Mouse (Mus musculus) adrenal gland (tissue): Measurements from ENCODE around the gene Cnnm2.

Experiments
- intact Hi-C: fragments of 180-260 bp; cut with DNase I; formaldehyde crosslinking; loops from one replicate; pipeline ENCODE4 v1.15.1; 2025

Cnnm2 gene

GRCm38 (mm10) chr19:46873924-46874323, 112.5 kb downstream of the Cnnm2 start:
- intact Hi-C loops = no loop called here

GRCm38 (mm10) chr19:46875790-46876189, 114.4 kb downstream of the Cnnm2 start:
- intact Hi-C loops = loop anchor here (2.0 to 5.0 kb wide), 2 partner anchors 115 to 167 kb away; no protein-coding TSS in a partner anchor

- intact Hi-C loops = loop anchor here (2.0 to 5.0 kb wide), 2 partner anchors 113 to 164 kb away; no protein-coding TSS in a partner anchor
These were observed 116.5 kb downstream of the Cnnm2 start for GRCm38 (mm10) chr19:46877886-46878285.

- intact Hi-C loops = loop anchor here (5.0 kb wide), 1 partner anchor 164 kb away; no protein-coding TSS in a partner anchor
These were observed 117.0 kb downstream of the Cnnm2 start for GRCm38 (mm10) chr19:46878346-46878745.

GRCm38 (mm10) chr19:46879876-46880275, 118.5 kb downstream of the Cnnm2 start:
- intact Hi-C loops = loop anchor here (5.0 kb wide), 1 partner anchor 162 kb away; no protein-coding TSS in a partner anchor

GRCm38 (mm10) chr19:46885365-46885764, 124.0 kb downstream of the Cnnm2 start:
- intact Hi-C loops = no loop called here

- intact Hi-C loops = no loop called here
These were observed 125.4 kb downstream of the Cnnm2 start for GRCm38 (mm10) chr19:46886826-46887225.

- intact Hi-C loops = no loop called here
These were observed 126.6 kb downstream of the Cnnm2 start for GRCm38 (mm10) chr19:46887811-46888527.

GRCm38 (mm10) chr19:46889666-46890065, 128.3 kb downstream of the Cnnm2 start:
- intact Hi-C loops = no loop called here

- intact Hi-C loops = no loop called here
These were observed 129.3 kb downstream of the Cnnm2 start for GRCm38 (mm10) chr19:46890657-46891056.

GRCm38 (mm10) chr19:46892856-46893255, 131.5 kb downstream of the Cnnm2 start:
- intact Hi-C loops = no loop called here

GRCm38 (mm10) chr19:46893484-46893883, 132.1 kb downstream of the Cnnm2 start:
- intact Hi-C loops = no loop called here

- intact Hi-C loops = no loop called here
These were observed 135.7 kb downstream of the Cnnm2 start for GRCm38 (mm10) chr19:46897135-46897534.

GRCm38 (mm10) chr19:46898222-46898621, 136.8 kb downstream of the Cnnm2 start:
- intact Hi-C loops = no loop called here

GRCm38 (mm10) chr19:46899306-46899705, 137.9 kb downstream of the Cnnm2 start:
- intact Hi-C loops = no loop called here

GRCm38 (mm10) chr19:46899871-46900270, 138.5 kb downstream of the Cnnm2 start:
- intact Hi-C loops = no loop called here

GRCm38 (mm10) chr19:46900786-46901185, 139.4 kb downstream of the Cnnm2 start:
- intact Hi-C loops = no loop called here

GRCm38 (mm10) chr19:46901323-46901722, 139.9 kb downstream of the Cnnm2 start:
- intact Hi-C loops = no loop called here

GRCm38 (mm10) chr19:46903379-46903778, 142.0 kb downstream of the Cnnm2 start:
- intact Hi-C loops = no loop called here

- intact Hi-C loops = no loop called here
These were observed 143.5 kb downstream of the Cnnm2 start for GRCm38 (mm10) chr19:46904907-46905306.

- intact Hi-C loops = no loop called here
These were observed 144.0 kb downstream of the Cnnm2 start for GRCm38 (mm10) chr19:46905383-46905782.

- intact Hi-C loops = no loop called here
These were observed 144.6 kb downstream of the Cnnm2 start for GRCm38 (mm10) chr19:46905971-46906370.

- intact Hi-C loops = no loop called here
These were observed 146.8 kb downstream of the Cnnm2 start for GRCm38 (mm10) chr19:46908207-46908606.
